Mouse (Mus musculus) layer of hippocampus, adult 2 months (tissue): ENCODE data around the gene Hist2h2aa1. TPM values are rescaled to one million over a fixed set of nuclear protein-coding genes. Genes with fewer than 3 reads are reported as not detected.
A peak's percentile ranks its signal among the peaks of the same experiment; 100 is the strongest.
"Not testable (repeated sequence)": the region's sequence is repeated elsewhere in the genome, so short reads cannot be mapped to it uniquely, and the experiment has no call there.

Experiments used
- DNase-seq, 2 experiments: peaks; one replicate each; pipeline ENCODE4 v3.0.0; 2022; ENCODE audit warnings: low spot score in 2 of 2
- H3K27ac ChIP-seq: fragments of 200-600 bp; 2 replicates; pipeline ENCODE4 v1.8.1; 2022
- H3K4me3 ChIP-seq: fragments of 200-600 bp; 2 replicates; pipeline ENCODE4 v1.8.1; 2022; ENCODE audit warnings: mild to moderate bottlenecking
- CTCF ChIP-seq: fragments of 200-600 bp; conservative IDR thresholded peaks from 2 replicates; pipeline ENCODE4 v1.8.1; 2022; ENCODE audit warnings: antibody characterized with exemption, mild to moderate bottlenecking, moderate library complexity
- total RNA-seq, 2 experiments: library from RNA; stranded (reverse); gene quantifications; 2 replicates each; pipeline ENCODE4 v1.2.3; 2021

The Hist2h2aa1 gene
- total RNA-seq, 2 experiments from 2014 or later: 11.7 TPM; not detected in 1

- no peak for DNase-seq
- TF ChIP-seq CTCF: no peak
- H3K27ac ChIP-seq: no peak overlapping the region
- no peak overlapping the region for H3K4me3 ChIP-seq
Measured at GRCm38 (mm10) chr3:96266132-96266710, 20.9 kb downstream of the Hist2h2aa1 start.

- no peak for DNase-seq
- H3K4me3 ChIP-seq: peak overlapping the region; percentile 51; the same call in 1 of the 2 replicates
- TF ChIP-seq CTCF: no peak
- H3K27ac ChIP-seq: peak overlapping the region; percentile 92
Measured at GRCm38 (mm10) chr3:96267541-96267940, 22.2 kb downstream of the Hist2h2aa1 start.

GRCm38 (mm10) chr3:96268051-96268775 lies 22.9 kb downstream of the Hist2h2aa1 start, which contains the start of gene Hist2h3b:
Gene Hist2h3b (plus strand): TSS chr3:96268654.
- peak within 1 kb of the TSS; percentile 81 for H3K4me3 ChIP-seq
- DNase-seq: peak; percentile 76 to 86
- H3K27ac ChIP-seq: peak within 1 kb of the TSS; percentile 92
- TF ChIP-seq CTCF: peak; percentile 6; the same call in 1 of the 2 replicates

GRCm38 (mm10) chr3:96268776-96269378 lies 23.6 kb downstream of the Hist2h2aa1 start:
- 0 out of 2 replicates have a peak, but pooled peaks have one; percentile 5 for TF ChIP-seq CTCF
- Histone ChIP-seq H3K27ac (peak overlapping the region; percentile 92), H3K4me3 (peak overlapping the region; percentile 81)
- DNase-seq: not testable (repeated sequence)

GRCm38 (mm10) chr3:96269511-96270474 lies 24.5 kb downstream of the Hist2h2aa1 start, which contains the start of gene Hist2h2bb:
Gene Hist2h2bb (plus strand): TSS chr3:96269752.
- TF ChIP-seq CTCF: no peak
- peak within 1 kb of the TSS; percentile 92 for H3K27ac ChIP-seq
- peak; percentile 87 to 96 for DNase-seq
- H3K4me3 ChIP-seq: peak within 1 kb of the TSS; percentile 81

GRCm38 (mm10) chr3:96273591-96274465 lies 28.5 kb downstream of the Hist2h2aa1 start:
- no peak for TF ChIP-seq CTCF
- no peak overlapping the region for H3K27ac ChIP-seq
- DNase-seq: no peak
- peak overlapping the region; percentile 56 for H3K4me3 ChIP-seq

DNA sequence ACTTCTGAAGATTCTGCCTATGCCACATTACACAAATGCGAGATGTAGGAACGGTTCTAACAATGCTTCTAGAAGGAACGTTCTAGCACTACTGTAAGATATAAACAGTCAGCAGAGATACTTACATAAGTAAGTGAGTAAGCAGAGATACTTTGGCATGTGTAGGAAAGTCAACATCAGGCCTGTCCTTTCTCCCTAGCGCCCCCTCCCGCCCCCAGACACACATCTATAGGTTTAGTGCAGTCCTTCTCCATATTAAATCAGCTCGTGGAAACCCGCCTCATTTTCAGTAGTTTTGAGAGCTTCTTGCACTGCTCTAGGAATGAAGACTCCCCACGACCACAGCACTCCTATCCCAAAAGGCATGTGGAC lies 32.1 kb downstream of the Hist2h2aa1 start:
- TF ChIP-seq CTCF: no peak
- no peak for DNase-seq
- H3K27ac ChIP-seq: peak overlapping the region; percentile 89; the same call in 1 of the 2 replicates
- H3K4me3 ChIP-seq: peak overlapping the region; percentile 56

GRCm38 (mm10) chr3:96277800-96278624 lies 32.7 kb downstream of the Hist2h2aa1 start:
- peak; percentile 92 for DNase-seq
- Histone ChIP-seq H3K27ac (peak overlapping the region; percentile 89), H3K4me3 (peak overlapping the region; percentile 56)
- peak; percentile 73 for TF ChIP-seq CTCF

DNA sequence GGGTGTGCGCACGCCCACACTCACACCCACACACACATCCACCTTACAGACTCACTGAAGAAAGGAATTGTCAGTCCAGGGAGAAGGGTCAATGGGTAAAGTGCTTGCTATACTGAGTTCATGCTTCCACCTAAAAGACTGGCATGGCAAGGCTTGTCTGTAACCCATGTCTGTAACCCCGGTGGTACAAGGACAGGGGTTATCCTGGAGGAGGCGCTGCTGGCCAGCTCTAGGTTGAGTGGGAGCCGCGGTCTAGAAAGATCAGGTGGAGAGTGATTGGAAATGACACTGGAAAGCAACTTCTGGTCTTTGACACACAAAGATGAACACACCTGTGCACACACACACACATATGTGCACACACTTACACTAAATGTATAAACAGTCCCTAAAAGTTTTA lies 35.4 kb downstream of the Hist2h2aa1 start:
- H3K4me3 ChIP-seq: no peak overlapping the region
- TF ChIP-seq CTCF: no peak

GRCm38 (mm10) chr3:96284457-96284856 lies 39.2 kb downstream of the Hist2h2aa1 start:
- H3K4me3 ChIP-seq: no peak overlapping the region
- DNase-seq: no peak
- TF ChIP-seq CTCF: peak; percentile 74

More for the DNA sequence above, 35.4 kb downstream of the Hist2h2aa1 start:
- DNase-seq: no peak
- H3K27ac ChIP-seq: no peak overlapping the region

More at GRCm38 (mm10) chr3:96284457-96284856, 39.2 kb downstream of the Hist2h2aa1 start:
- H3K27ac ChIP-seq: no peak overlapping the region
